Mouse (Mus musculus): ENCODE results near the gene Pah.

DNA sequence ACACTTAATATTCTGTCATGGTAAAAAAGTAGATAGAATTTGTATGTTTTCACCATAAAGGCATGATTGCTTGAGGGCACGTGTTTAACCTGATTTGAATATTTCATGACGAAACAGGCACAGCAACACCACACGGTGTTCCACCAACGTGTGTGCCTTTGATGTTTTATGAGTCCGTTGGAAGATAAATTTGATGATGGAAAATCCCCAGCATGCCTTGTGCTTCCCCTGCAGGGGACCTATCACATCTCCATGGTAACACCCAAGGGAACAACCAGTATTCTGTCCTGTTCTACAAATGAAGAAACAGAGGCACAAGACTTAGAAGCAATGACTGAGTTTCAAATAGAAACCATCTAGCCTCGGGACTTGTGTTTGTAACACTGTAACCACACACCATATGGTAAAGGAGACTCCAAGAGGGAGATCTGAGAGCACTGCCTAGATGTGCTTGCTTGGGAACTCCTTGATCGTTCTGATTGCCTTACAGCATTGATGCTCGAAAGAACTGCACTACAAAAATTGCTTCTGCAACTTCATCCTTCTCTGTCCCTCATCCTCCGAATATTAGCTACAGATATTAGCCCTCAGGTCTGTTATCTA lies 75.6 kb downstream of the Pah start:
- TF ChIP-seq TAL1 (IDR thresholded peaks at IDR 0.05; ENCODE audit: low read length) (no peak), GATA1 (IDR thresholded peaks at IDR 0.05; ENCODE audit: low read length) (no peak)

Measured in erythroblast, embryonic 14.5 days (primary cell).